Mouse (Mus musculus) hindbrain, embryonic 13.5 days (tissue): ENCODE results near the gene Gm49373. TPM values are rescaled to one million over a fixed set of nuclear protein-coding genes. Genes with fewer than 3 reads are reported as not detected.
A peak's percentile ranks its signal among the peaks of the same experiment; 100 is the strongest.

ENCODE experiments used
- ATAC-seq: fragments of 200-750 bp; cut with Nextera tagmentation; 2 replicates; pipeline ENCODE4 v1.8.0; 2017; ENCODE audit warnings: moderate TSS enrichment; ENCODE audit not compliant: low FRiP score
- H3K27ac ChIP-seq: fragments of 300-500 bp; sonication (generic); 2 replicates; pipeline ENCODE4 v1.5.1; 2015; ENCODE audit warnings: inconsistent platforms, mild to moderate bottlenecking, moderate library complexity
- H3K27me3 ChIP-seq: fragments of 300-500 bp; sonication (generic); 2 replicates; pipeline ENCODE4 v1.6.1; 2015; ENCODE audit warnings: mild to moderate bottlenecking, inconsistent platforms
- H3K36me3 ChIP-seq: fragments of 300-500 bp; sonication (generic); 2 replicates; pipeline ENCODE4 v1.6.1; 2015; ENCODE audit warnings: mild to moderate bottlenecking, inconsistent platforms
- H3K4me1 ChIP-seq: fragments of 300-500 bp; sonication (generic); replicated peaks from 2 replicates; pipeline ENCODE4 v1.6.1; 2015; ENCODE audit warnings: inconsistent platforms
- H3K4me2 ChIP-seq: fragments of 300-500 bp; sonication (generic); 2 replicates; pipeline ENCODE4 v1.6.1; 2015; ENCODE audit warnings: inconsistent platforms, mild to moderate bottlenecking, moderate library complexity
- H3K4me3 ChIP-seq: fragments of 300-500 bp; sonication (generic); 2 replicates; pipeline ENCODE4 v1.5.1; 2015; ENCODE audit warnings: mild to moderate bottlenecking, inconsistent platforms
- H3K9ac ChIP-seq: fragments of 300-500 bp; sonication (generic); 2 replicates; pipeline ENCODE4 v1.6.1; 2015; ENCODE audit warnings: mild to moderate bottlenecking, inconsistent platforms
- H3K9me3 ChIP-seq: fragments of 300-500 bp; sonication (generic); 2 replicates; pipeline ENCODE4 v1.6.1; 2016; ENCODE audit warnings: inconsistent platforms
- WGBS: fragments of 180-500 bp; shearing (Covaris S2); methylation state at CpG from one replicate; pipeline ENCODE4 v1.1.7; 2015; 5-methylcytosine and 5-hydroxymethylcytosine counted together
- polyA plus RNA-seq: library from polyadenylated mRNA; unstranded; fragments of >200 nt; fragmentation: Nextera tagmentation; extraction: Ambion mirVana; gene quantifications from 2 replicates; pipeline ENCODE4 v1.2.1, GENCODE M21; 2015

Gm49373 gene
- 1.9 and 2.4 TPM in 2 replicates for polyA plus RNA-seq

DNA sequence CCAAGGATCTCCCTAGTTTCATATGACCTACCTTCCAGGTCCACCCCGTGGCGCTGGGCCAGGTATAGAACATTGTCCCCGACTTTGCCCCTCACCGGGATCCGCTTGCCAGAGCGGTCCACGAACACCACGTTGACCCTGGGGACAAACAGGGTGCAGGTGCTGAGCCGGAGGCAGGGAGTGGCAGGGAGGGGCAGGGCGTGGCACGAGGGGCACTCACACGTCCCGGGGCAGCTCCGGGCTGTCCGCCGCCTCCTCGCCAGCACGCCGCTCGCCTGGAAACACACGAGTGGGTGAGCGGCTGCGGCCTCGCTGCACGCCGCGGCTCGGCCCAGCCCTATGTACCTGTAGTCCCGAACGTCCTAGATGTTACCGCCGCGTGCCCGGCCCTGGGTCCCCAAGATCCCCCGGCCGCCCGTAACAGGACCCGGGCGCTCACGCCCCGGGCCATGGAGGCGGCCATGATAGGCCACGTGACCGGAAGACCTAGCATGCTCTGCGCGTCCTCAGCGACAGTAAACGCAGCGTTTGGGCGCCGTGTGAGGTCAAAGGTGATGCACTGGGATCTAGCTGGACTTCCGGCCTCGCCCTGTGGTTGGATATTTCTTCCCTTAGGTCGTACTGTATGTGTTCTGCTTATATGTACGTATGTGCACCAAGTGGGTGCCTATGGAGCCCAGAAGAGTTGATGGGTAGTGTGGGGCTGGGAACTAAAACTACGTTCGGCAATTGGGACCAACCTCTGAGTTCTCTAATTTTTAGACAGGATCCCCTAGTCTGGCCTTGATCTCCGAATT, at the start of gene Gm49373, which contains the start of gene Fdx1l:
TSS of gene Gm49373 (minus strand) at position 53 of the 797 bp plus-strand sequence.
TSS of gene Fdx1l (minus strand) at position 571 of the 797 bp plus-strand sequence.
- H3K4me1 ChIP-seq: peaks cover 27% of the 10 kb centered on the region
- peaks cover 51% of the 10 kb centered on the region for H3K36me3 ChIP-seq
- no peaks in the 10 kb centered on the region for H3K27me3 ChIP-seq
- peak; percentile 94 for ATAC-seq
- H3K4me2 ChIP-seq: peak within 1 kb of the TSS; percentile 85
- H3K27ac ChIP-seq: peak within 1 kb of the TSS; percentile 78
- 3% methylated on average over 58 of the region's 58 CpGs for WGBS
- H3K9me3 ChIP-seq: no peaks in the 10 kb centered on the region
- H3K4me3 ChIP-seq: peak within 1 kb of the TSS; percentile 91
- H3K9ac ChIP-seq: peak within 1 kb of the TSS; percentile 91

DNA sequence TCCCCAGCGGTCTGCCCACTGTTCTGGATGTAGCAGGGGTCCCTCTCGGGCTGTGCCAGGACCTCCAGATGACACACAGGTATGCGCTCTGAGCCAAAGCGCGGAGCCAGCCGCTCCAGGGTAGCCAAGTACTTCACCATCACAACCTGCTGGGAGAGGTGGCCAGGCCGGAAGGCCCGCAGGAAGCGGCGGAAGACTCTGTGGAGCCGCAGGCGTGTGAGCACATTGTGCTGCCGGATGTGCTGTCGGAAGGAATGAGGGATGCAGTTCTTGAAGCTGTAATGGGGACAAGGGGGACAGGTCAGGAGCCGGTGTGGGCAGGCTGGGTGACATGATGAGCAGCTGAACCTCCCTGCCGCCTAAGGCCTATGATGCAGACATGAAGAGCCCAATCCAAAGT, 48.6 kb upstream of the Gm49373 start:
- H3K4me1 ChIP-seq: no peaks in the 10 kb centered on the region
- H3K9ac ChIP-seq: no peak overlapping the region
- no peaks in the 10 kb centered on the region for H3K9me3 ChIP-seq
- 92% methylated on average over 16 of the region's 16 CpGs for WGBS
- H3K36me3 ChIP-seq: peaks cover 70% of the 10 kb centered on the region
- H3K27me3 ChIP-seq: no peaks in the 10 kb centered on the region
- no peak for ATAC-seq
- no peak overlapping the region for H3K4me2 ChIP-seq
- no peak overlapping the region for H3K27ac ChIP-seq
- no peak overlapping the region for H3K4me3 ChIP-seq

DNA sequence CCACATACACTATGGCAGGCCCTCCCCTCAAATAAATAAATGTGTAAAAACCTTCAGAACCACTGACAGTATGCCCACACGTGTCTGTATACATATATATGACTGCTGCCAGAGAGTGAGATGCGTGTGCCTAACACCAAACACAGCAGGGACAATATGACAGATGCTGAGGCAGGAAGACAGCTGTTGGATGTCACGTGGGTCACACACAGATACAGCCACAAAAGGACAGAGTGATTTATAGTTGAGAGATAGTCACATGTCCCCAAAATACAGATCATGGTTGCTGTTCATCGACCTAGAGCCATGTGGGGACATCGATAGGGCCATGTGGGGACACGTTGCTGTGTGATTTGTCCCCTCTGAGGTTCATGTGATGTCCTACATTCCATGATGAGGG, 44.2 kb upstream of the Gm49373 start:
- no peak for ATAC-seq
- Histone ChIP-seq H3K4me2 (no peak overlapping the region), H3K9me3 (no peaks in the 10 kb centered on the region), H3K27me3 (no peaks in the 10 kb centered on the region), H3K9ac (no peak overlapping the region), H3K36me3 (peaks cover 49% of the 10 kb centered on the region), H3K27ac (no peak overlapping the region), H3K4me1 (no peaks in the 10 kb centered on the region), H3K4me3 (no peak overlapping the region)
- WGBS: 81% methylated on average over 6 of the region's 6 CpGs

DNA sequence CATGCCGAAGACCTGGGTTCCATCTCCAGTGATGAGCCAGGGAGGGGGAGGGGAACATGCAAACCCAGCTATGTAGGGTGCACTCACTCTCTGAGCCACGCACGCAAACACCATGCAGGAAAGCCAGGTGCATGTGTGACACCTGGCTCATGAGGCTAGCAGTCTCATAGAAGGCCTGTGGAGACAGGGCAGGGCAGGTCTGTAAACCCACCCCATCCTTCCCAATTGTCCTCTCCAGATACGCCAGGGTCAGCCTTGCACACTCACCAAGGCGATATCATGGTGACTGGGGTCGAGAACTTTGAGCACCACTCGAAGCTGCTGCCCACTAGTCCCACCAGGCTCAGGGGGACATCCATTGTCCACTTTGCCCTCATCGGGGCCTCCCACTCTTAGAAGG, 42.2 kb upstream of the Gm49373 start:
- Histone ChIP-seq H3K27me3 (no peaks in the 10 kb centered on the region), H3K4me1 (no peaks in the 10 kb centered on the region), H3K4me3 (no peak overlapping the region), H3K27ac (no peak overlapping the region), H3K4me2 (no peak overlapping the region), H3K36me3 (peaks cover 32% of the 10 kb centered on the region), H3K9ac (no peak overlapping the region), H3K9me3 (no peaks in the 10 kb centered on the region)
- no peak for ATAC-seq
- WGBS: 93% methylated on average over 8 of the region's 8 CpGs

DNA sequence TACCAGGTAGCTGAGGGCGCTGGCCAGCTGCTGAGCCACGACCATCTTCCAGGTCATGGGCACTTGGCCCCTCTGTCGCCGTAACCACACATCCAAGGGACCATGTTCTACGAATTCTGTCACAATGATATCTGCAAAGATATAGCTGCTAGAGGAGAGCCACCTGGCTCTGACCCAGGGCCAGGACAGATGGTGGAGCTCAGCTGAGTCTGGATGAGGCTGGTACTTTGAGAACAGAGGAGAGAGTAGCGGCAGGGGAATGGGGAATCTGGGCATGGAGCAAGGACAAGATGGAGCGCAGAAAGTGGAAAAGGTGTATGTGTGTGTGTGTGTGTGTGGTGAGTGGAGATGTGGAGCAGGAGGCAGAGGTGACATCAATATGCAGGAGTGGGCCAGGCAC, 41.3 kb upstream of the Gm49373 start:
- Histone ChIP-seq H3K9me3 (no peaks in the 10 kb centered on the region), H3K4me1 (no peaks in the 10 kb centered on the region), H3K4me3 (no peak overlapping the region), H3K27ac (no peak overlapping the region), H3K36me3 (peaks cover 32% of the 10 kb centered on the region), H3K4me2 (no peak overlapping the region), H3K9ac (no peak overlapping the region), H3K27me3 (no peaks in the 10 kb centered on the region)
- 93% methylated on average over 7 of the region's 7 CpGs for WGBS
- ATAC-seq: no peak

DNA sequence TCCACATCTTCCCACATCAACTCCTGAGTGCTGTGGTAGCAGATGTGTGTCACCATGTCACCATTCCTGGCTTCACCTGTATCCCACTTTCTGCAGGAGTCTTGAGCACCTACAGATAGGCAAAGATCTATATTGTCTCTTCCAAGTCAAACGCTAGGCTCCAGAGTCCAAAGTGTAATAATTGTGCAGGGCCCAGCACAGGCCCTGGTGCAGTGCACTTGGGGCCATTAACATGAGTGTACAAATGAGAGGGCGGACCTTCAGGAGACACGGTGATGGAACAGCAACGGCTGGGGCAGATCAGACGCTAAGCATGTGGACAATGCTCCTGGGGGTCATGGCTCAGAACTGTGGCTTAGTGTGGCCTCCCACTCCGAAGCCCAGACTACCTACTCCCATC, 40.9 kb upstream of the Gm49373 start:
- Histone ChIP-seq H3K27me3 (no peaks in the 10 kb centered on the region), H3K9ac (no peak overlapping the region), H3K36me3 (peaks cover 37% of the 10 kb centered on the region), H3K27ac (no peak overlapping the region), H3K4me1 (no peaks in the 10 kb centered on the region), H3K9me3 (no peaks in the 10 kb centered on the region), H3K4me2 (no peak overlapping the region), H3K4me3 (no peak overlapping the region)
- WGBS: 93% methylated on average over 6 of the region's 6 CpGs
- no peak for ATAC-seq

DNA sequence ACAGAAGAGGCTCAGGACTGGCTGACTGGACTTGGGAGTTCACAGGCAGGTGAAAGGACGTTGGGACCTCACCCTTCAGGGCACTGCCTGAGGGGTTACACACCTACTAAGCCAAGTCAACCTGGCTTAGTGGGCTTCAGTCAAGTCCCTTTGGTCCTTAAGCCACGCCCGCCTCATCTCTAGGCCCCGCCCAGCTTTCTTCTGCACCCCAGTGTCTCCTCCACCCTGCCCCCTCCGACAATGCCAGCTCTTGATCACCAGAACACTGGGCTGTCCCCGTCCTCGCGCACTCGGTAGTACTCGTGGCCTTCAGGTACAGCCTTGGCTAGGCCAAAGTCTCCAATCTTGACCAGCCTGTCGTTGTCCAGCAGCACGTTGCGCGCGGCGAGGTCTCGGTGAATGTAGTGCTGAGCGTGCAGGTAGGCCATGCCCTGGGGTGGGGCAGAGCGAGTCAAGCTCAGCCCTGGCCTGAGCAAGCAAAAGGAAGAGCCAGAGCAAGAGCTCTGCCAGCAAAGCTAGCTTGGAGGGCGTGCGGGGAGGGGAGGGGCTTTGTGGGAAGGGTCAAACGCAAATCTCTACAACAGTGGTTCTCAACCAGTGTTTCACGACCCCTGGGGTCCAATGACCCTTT, 34.8 kb upstream of the Gm49373 start:
- peaks cover 46% of the 10 kb centered on the region for H3K36me3 ChIP-seq
- ATAC-seq: no peak
- no peaks in the 10 kb centered on the region for H3K9me3 ChIP-seq
- no peak overlapping the region for H3K4me3 ChIP-seq
- 49% methylated on average over 23 of the region's 23 CpGs for WGBS
- H3K9ac ChIP-seq: no peak overlapping the region
- no peaks in the 10 kb centered on the region for H3K27me3 ChIP-seq
- no peak overlapping the region for H3K4me2 ChIP-seq
- H3K27ac ChIP-seq: no peak overlapping the region
- no peaks in the 10 kb centered on the region for H3K4me1 ChIP-seq

DNA sequence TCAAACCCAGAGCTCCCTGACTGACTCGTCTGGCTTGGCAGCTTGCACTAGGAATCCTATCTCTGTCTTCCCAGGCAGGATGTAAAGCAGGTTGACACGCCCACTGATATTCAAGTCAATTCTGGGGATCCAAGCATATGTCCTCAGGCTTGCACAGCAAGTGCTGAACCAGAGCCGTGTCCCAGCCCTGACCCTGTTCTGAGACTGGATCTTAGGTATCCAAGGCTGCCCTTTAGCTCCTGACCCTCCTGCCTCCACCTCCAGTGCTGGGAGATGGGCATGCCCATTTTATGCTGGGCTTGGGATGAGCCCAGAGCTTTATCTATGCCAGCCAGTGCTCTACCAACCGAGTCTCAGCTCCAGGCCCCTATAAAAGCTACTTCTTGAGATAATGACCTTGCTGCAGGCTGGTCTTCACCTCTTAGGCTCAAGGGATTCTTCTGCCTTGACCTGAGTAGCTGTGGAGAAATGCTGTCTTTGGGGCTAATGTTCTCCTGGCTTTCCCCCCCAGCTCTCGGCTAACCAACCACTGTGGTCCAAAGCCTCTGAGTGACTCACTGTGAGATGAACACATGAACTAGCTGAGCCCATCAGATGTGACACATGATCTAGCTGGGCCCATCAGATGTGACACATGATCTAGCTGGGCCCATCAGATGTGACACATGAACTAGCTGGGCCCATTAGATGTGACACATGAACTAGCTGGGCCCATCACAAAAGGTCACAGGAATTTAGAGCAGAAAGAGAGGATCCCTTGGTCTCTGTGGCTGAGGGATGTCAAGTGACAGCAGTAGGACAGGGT, 33.1 kb upstream of the Gm49373 start:
- no peak overlapping the region for H3K9ac ChIP-seq
- H3K27me3 ChIP-seq: no peaks in the 10 kb centered on the region
- ATAC-seq: no peak

DNA sequence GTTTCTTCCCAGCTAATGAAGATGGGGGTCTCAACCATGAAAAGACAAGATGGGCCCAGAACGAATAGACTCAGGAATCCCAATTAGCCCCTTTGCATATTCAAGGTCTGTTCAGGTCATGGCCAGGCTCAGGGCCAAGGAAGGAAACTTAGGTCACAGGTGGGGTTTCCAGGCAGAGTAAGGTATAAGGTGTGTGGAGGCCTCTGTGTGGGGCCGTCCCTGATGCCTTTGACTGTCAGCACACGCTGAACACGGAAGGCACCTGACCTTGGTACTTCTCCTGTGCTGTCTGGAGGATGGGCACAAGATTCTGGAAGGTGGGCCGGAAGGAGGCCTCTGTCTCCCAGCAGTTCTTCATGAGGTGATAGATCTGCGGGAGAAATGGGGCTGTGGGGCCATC, 31.9 kb upstream of the Gm49373 start:
- ATAC-seq: no peak
- WGBS: 87% methylated on average over 6 of the region's 6 CpGs
- Histone ChIP-seq H3K4me3 (no peak overlapping the region), H3K4me1 (peaks cover 8% of the 10 kb centered on the region; the same call in 1 of the 2 replicates), H3K9ac (peak overlapping the region; percentile 49; the same call in 1 of the 2 replicates), H3K9me3 (no peaks in the 10 kb centered on the region), H3K36me3 (peaks cover 48% of the 10 kb centered on the region), H3K4me2 (no peak overlapping the region), H3K27ac (no peak overlapping the region), H3K27me3 (no peaks in the 10 kb centered on the region)

More for the DNA sequence above, 33.1 kb upstream of the Gm49373 start:
- Histone ChIP-seq H3K4me2 (no peak overlapping the region), H3K27ac (no peak overlapping the region), H3K4me3 (no peak overlapping the region), H3K36me3 (peaks cover 53% of the 10 kb centered on the region), H3K4me1 (no peaks in the 10 kb centered on the region), H3K9me3 (no peaks in the 10 kb centered on the region)
- WGBS: 91% methylated on average over 5 of the region's 5 CpGs

DNA sequence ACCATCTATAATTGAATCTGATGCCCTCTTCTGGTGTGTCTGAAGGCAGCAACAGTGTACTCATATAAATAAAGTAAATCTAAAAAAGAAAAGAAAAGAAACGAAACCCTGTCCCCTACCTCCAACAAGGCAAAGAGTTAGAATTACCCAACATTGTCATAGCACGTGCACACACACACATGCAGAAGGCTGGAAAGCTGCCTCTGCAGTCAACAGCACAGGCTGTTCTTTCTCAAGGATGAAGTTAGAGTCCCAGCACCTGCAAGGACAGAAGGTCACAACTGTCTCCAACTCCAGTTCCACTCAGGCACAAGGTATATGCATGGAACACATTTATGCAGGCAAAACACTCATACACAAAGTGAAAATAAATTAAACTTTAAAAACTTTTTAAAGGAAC, 29.2 kb upstream of the Gm49373 start:
- H3K9ac ChIP-seq: no peak overlapping the region
- H3K27me3 ChIP-seq: no peaks in the 10 kb centered on the region
- no peak overlapping the region for H3K27ac ChIP-seq
- H3K4me1 ChIP-seq: peaks cover 8% of the 10 kb centered on the region; the same call in 1 of the 2 replicates
- no peaks in the 10 kb centered on the region for H3K9me3 ChIP-seq
- ATAC-seq: no peak
- peaks cover 29% of the 10 kb centered on the region for H3K36me3 ChIP-seq
- H3K4me2 ChIP-seq: no peak overlapping the region
- no peak overlapping the region for H3K4me3 ChIP-seq
- WGBS: 93% methylated on average over 2 of the region's 2 CpGs

DNA sequence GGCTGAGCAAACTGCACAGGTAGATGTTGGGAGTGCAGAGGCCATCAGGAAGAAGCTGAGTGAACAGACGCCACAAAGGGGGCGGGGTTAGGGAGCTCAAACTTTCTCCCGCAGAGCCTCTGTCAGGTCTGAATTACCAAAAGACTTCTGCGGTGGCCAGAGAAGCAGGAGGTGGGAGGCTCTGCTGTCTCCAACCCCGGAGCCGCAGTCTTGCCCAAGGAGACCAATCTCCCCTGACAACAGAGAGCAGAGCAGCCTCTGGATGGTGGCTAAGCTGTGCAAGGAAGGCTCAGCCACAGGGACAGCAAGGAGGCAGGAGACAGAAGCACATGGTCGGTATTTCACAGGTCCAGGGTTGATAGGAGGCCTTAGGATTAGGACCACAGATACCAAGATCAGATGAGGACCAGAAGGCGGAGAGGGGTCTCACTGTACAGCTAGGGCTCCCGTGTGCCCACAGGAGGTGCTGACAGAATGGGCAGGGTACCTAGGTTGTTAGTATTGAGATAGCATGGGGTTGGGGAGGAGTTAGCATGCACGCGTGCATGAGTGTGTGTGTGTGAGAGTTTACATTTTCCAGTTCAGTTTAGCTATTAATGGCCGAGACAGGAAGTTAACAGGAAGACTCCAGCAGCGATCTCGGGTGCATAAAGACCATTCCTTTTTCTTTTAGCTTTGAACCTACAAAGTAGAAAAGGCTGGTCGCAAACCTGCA, 27.7 kb upstream of the Gm49373 start:
- no peaks in the 10 kb centered on the region for H3K9me3 ChIP-seq
- no peak overlapping the region for H3K27ac ChIP-seq
- ATAC-seq: 0 out of 2 replicates have a peak, but pooled peaks have one; percentile 32
- H3K9ac ChIP-seq: peak overlapping the region; percentile 14; the same call in 1 of the 2 replicates
- 0 out of 2 replicates have a peak overlapping the region, but pooled peaks have one; percentile 13 for H3K4me2 ChIP-seq
- 49% methylated on average over 15 of the region's 15 CpGs for WGBS
- H3K4me3 ChIP-seq: no peak overlapping the region
- H3K4me1 ChIP-seq: peaks cover 8% of the 10 kb centered on the region; the same call in 1 of the 2 replicates
- H3K27me3 ChIP-seq: no peaks in the 10 kb centered on the region
- H3K36me3 ChIP-seq: peaks cover 21% of the 10 kb centered on the region
